Mouse (Mus musculus) thymus, postnatal 14 days (tissue): Measurements from ENCODE around the gene Glmp.
"Not testable (repeated sequence)": the region's sequence is repeated elsewhere in the genome, so short reads cannot be mapped to it uniquely, and the experiment has no call there.

Experiments
- DNase-seq: peaks from one replicate; pipeline ENCODE4 v3.0.0; 2021

The Glmp gene

GRCm38 (mm10) chr3:88378599-88378998 lies 53.8 kb downstream of the Glmp start, which contains the start of gene Bglap2:
Gene Bglap2, minus strand, starts transcription at chr3:88378699.
- not testable (repeated sequence) for DNase-seq
